Mouse (Mus musculus): ENCODE results near the gene 4930522H14Rik. TPM values are rescaled to one million over a fixed set of nuclear protein-coding genes. Genes with fewer than 3 reads are reported as not detected.
A peak's percentile ranks its signal among the peaks of the same experiment; 100 is the strongest.

Gene 4930522H14Rik
- polyA plus RNA-seq, 1 experiment from 2014 or later = not detected

DNA sequence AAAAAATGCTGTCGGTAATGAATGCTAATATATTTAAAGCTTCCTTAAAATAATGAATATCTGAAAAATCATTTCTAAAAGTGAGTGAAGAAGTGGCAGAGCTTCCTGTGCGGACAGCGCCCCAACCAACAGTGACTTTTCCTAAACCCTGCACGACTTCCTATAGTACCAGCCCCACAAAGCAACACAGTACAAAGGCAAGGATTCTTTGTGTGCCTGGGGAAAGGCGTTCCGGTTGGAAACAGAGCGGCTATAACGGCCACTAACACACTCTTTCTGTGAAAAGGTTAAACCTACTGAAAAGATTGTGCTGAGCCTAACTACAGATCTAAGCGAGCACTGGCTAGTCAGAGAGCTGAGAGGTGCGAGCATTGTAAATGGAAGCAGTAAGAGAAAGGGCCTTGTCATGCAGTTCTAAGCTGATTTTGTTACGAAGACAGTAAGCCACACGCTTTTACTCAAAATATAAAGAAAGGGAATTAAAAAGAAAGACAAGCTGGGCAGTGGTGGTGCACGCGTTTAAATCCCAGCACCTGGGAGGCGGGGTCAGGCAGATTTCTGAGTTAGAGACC is 766 bp downstream of the 4930522H14Rik start:
- Histone ChIP-seq H3K27ac (no peak overlapping the region), H3K9me3 (no peaks in the 10 kb centered on the region), H3K36me3 (replicated peaks) (no peaks in the 10 kb centered on the region), H3K4me1 (no peaks in the 10 kb centered on the region), H3K9ac (no peak overlapping the region), H3K4me2 (peak overlapping the region; percentile 21), H3K4me3 (no peak overlapping the region), H3K27me3 (replicated peaks) (no peaks in the 10 kb centered on the region)
- no peak for ATAC-seq (replicated peaks)
- WGBS = 21% methylated on average over 15 of the region's 15 CpGs

DNA sequence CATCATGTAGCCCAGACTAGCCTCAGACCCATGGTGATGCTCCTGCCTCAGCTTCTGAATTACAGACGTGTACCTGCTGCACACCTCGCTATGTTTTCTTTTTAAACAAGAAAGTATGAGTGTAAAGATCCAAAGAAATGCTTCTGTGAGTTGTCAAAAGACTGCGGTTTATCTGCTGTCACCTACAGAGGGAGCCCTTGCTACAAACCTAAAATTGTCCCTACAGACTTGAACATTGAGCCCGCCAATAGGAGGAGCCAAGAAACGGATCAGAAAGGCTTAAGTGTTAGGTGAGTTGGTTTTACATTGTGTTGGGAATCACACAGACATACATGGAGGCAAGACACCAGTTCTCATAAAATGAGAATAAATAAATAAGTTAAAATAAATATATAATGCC is 26.2 kb downstream of the 4930522H14Rik start:
- H3K4me1 ChIP-seq = no peaks in the 10 kb centered on the region
- H3K9me3 ChIP-seq = no peaks in the 10 kb centered on the region
- 8% methylated on average over 5 of the region's 5 CpGs for WGBS
- no peaks in the 10 kb centered on the region for H3K36me3 ChIP-seq (replicated peaks)
- no peak for ATAC-seq (replicated peaks)
- no peak overlapping the region for H3K9ac ChIP-seq
- no peak overlapping the region for H3K27ac ChIP-seq
- no peak overlapping the region for H3K4me3 ChIP-seq
- H3K4me2 ChIP-seq = no peak overlapping the region
- no peaks in the 10 kb centered on the region for H3K27me3 ChIP-seq (replicated peaks)

- ATAC-seq (replicated peaks) = no peak
- Histone ChIP-seq H3K9ac (no peak overlapping the region), H3K4me1 (no peaks in the 10 kb centered on the region), H3K36me3 (replicated peaks) (no peaks in the 10 kb centered on the region), H3K9me3 (no peaks in the 10 kb centered on the region), H3K27me3 (replicated peaks) (no peaks in the 10 kb centered on the region), H3K4me2 (no peak overlapping the region), H3K27ac (no peak overlapping the region), H3K4me3 (no peak overlapping the region)
- 83% methylated on average over 11 of the region's 11 CpGs for WGBS
Observed at GRCm38 (mm10) chr4:109498476-109498875, 32.6 kb downstream of the 4930522H14Rik start.

DNA sequence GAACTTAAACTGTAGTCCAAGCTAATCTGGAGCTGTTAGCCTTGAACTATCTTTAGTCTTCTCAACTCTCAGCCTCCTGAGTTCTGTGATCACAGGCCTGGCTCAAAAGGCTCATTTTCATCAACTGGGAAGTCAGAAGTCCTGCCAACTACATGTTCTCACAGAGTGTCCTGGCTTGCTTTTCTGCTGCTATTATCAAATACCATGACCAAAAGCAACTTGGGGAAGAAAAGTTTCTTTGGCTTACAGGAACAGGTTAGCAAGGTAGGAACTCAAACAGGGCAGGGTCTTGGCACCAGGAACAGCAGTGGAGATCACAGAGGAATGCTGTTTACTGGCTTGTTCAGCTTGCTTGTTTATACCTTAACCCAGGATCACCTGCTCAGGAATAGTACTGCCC is 37.5 kb downstream of the 4930522H14Rik start:
- Histone ChIP-seq H3K27me3 (replicated peaks) (no peaks in the 10 kb centered on the region), H3K36me3 (replicated peaks) (no peaks in the 10 kb centered on the region), H3K27ac (no peak overlapping the region), H3K4me3 (no peak overlapping the region), H3K9ac (no peak overlapping the region), H3K4me1 (no peaks in the 10 kb centered on the region), H3K9me3 (no peaks in the 10 kb centered on the region), H3K4me2 (no peak overlapping the region)
- no peak for ATAC-seq (replicated peaks)

GRCm38 (mm10) chr4:109488812-109489211 is 42.3 kb downstream of the 4930522H14Rik start:
- no peak overlapping the region for H3K4me2 ChIP-seq
- H3K9ac ChIP-seq = no peak overlapping the region
- H3K36me3 ChIP-seq (replicated peaks) = no peaks in the 10 kb centered on the region
- H3K27me3 ChIP-seq (replicated peaks) = no peaks in the 10 kb centered on the region
- H3K9me3 ChIP-seq = no peaks in the 10 kb centered on the region
- no peaks in the 10 kb centered on the region for H3K4me1 ChIP-seq
- no peak for ATAC-seq (replicated peaks)
- H3K27ac ChIP-seq = no peak overlapping the region
- 95% methylated on average over 1 of the region's 1 CpGs for WGBS
- H3K4me3 ChIP-seq = no peak overlapping the region

GRCm38 (mm10) chr4:109484621-109485020 is 46.5 kb downstream of the 4930522H14Rik start, which contains the start of gene Rnf11:
TSS of gene Rnf11 (minus strand) at chr4:109484728.
- no peaks in the 10 kb centered on the region for H3K9me3 ChIP-seq
- no peak within 1 kb of the TSS for H3K4me2 ChIP-seq
- no peak for ATAC-seq (replicated peaks)
- no peaks in the 10 kb centered on the region for H3K27me3 ChIP-seq (replicated peaks)
- 92% methylated on average over 3 of the region's 3 CpGs for WGBS
- H3K4me3 ChIP-seq = no peak within 1 kb of the TSS
- H3K9ac ChIP-seq = no peak within 1 kb of the TSS
- H3K27ac ChIP-seq = no peak within 1 kb of the TSS
- H3K4me1 ChIP-seq = no peaks in the 10 kb centered on the region
- H3K36me3 ChIP-seq (replicated peaks) = no peaks in the 10 kb centered on the region

- Histone ChIP-seq H3K27me3 (replicated peaks) (no peaks in the 10 kb centered on the region), H3K4me1 (no peaks in the 10 kb centered on the region), H3K9me3 (no peaks in the 10 kb centered on the region), H3K9ac (no peak overlapping the region), H3K36me3 (replicated peaks) (no peaks in the 10 kb centered on the region), H3K4me3 (no peak overlapping the region), H3K4me2 (no peak overlapping the region), H3K27ac (no peak overlapping the region)
- no peak for ATAC-seq (replicated peaks)
- WGBS = 100% methylated on average over 1 of the region's 1 CpGs
Observed at GRCm38 (mm10) chr4:109482701-109483100, 48.4 kb downstream of the 4930522H14Rik start.

DNA sequence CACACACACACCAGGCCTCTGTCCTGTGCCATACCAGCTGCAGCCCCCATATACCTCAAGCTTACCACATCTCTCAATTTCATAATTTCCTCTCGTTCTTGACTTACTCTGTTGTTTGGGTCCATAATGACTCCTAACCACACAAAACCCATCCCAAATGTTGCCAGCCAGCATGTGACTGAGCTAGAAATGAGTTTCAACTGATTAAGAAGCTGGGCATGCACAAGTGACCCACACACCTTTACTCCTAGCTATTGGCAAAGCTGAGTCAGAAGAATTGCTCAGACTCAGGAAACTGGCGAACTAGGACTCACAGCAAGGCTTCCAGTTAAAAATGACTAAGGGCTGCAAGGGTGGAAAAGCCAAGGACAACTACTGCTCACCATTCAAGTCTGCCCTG is 49.7 kb downstream of the 4930522H14Rik start:
- H3K9ac ChIP-seq = no peak overlapping the region
- H3K9me3 ChIP-seq = no peaks in the 10 kb centered on the region
- H3K27ac ChIP-seq = no peak overlapping the region
- no peak overlapping the region for H3K4me3 ChIP-seq
- H3K27me3 ChIP-seq (replicated peaks) = no peaks in the 10 kb centered on the region
- ATAC-seq (replicated peaks) = no peak
- no peaks in the 10 kb centered on the region for H3K36me3 ChIP-seq (replicated peaks)
- 78% methylated on average over 2 of the region's 2 CpGs for WGBS
- no peak overlapping the region for H3K4me2 ChIP-seq
- no peaks in the 10 kb centered on the region for H3K4me1 ChIP-seq

DNA sequence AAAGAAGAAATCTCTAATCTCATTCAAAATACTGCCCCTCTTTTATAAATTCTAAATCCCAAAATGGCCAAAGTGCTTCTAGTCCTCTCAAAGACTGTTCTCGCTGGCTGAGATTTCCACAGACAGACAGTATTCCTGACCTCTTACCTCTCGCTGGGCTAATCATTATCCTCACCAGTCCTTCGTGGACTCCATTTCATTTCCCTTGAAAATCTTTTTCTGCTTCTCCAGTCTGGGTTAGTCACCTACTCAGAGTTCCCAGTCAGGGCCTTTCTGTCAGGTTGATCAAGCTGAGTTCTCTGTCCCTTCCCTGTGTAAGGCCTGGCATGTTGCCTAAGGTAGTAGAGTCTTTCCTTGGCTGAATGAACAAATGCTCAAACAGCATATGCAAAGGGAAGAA is 53.6 kb downstream of the 4930522H14Rik start:
- WGBS = 87% methylated on average over 3 of the region's 3 CpGs
- Histone ChIP-seq H3K27me3 (replicated peaks) (no peaks in the 10 kb centered on the region), H3K9me3 (no peaks in the 10 kb centered on the region), H3K4me1 (peaks cover 19% of the 10 kb centered on the region), H3K4me2 (no peak overlapping the region), H3K36me3 (replicated peaks) (no peaks in the 10 kb centered on the region), H3K4me3 (no peak overlapping the region), H3K27ac (no peak overlapping the region), H3K9ac (no peak overlapping the region)
- no peak for ATAC-seq (replicated peaks)

- H3K27me3 ChIP-seq (replicated peaks) = no peaks in the 10 kb centered on the region
- H3K9ac ChIP-seq = peak overlapping the region; percentile 98
- no peaks in the 10 kb centered on the region for H3K9me3 ChIP-seq
- under 1% methylated on average over 38 of the region's 39 CpGs for WGBS
- peak overlapping the region; percentile 97 for H3K4me3 ChIP-seq
- H3K4me2 ChIP-seq = peak overlapping the region; percentile 64
- no peaks in the 10 kb centered on the region for H3K36me3 ChIP-seq (replicated peaks)
- peak; percentile 100 for ATAC-seq (replicated peaks)
- peaks cover 26% of the 10 kb centered on the region for H3K4me1 ChIP-seq
- peak overlapping the region; percentile 95 for H3K27ac ChIP-seq
Observed at GRCm38 (mm10) chr4:109476554-109477014, 54.5 kb downstream of the 4930522H14Rik start.

GRCm38 (mm10) chr4:109475577-109476553 is 55.2 kb downstream of the 4930522H14Rik start:
- H3K4me1 ChIP-seq = peaks cover 28% of the 10 kb centered on the region
- under 1% methylated on average over 57 of the region's 68 CpGs for WGBS
- peak; percentile 78 for ATAC-seq (replicated peaks)
- H3K36me3 ChIP-seq (replicated peaks) = no peaks in the 10 kb centered on the region
- H3K4me3 ChIP-seq = peak overlapping the region; percentile 97
- no peaks in the 10 kb centered on the region for H3K27me3 ChIP-seq (replicated peaks)
- H3K27ac ChIP-seq = peak overlapping the region; percentile 95
- H3K9me3 ChIP-seq = no peaks in the 10 kb centered on the region
- peak overlapping the region; percentile 64 for H3K4me2 ChIP-seq
- H3K9ac ChIP-seq = peak overlapping the region; percentile 98

DNA sequence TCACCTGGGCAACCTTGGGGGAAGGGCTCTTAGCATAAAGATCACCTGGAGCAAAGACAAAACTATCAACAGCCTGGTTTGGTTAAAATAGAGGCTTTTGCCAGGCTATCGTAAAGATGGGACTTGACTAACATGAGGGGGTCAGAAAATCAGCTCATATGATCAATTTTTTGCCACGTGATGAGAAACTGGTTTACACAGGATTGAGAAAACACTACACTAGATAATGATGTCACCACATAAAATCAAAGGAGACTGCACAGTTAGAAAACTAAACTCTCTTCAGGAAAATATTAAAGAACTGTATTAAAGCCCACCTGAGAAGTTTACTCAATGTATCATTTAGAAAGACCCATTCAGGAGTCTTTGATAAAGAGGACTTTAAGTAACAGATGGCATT is 56.0 kb downstream of the 4930522H14Rik start:
- 45% methylated on average over 2 of the region's 2 CpGs for WGBS
- Histone ChIP-seq H3K27ac (no peak overlapping the region), H3K4me1 (peaks cover 28% of the 10 kb centered on the region), H3K4me3 (peak overlapping the region; percentile 97), H3K27me3 (replicated peaks) (no peaks in the 10 kb centered on the region), H3K36me3 (replicated peaks) (no peaks in the 10 kb centered on the region), H3K9ac (peak overlapping the region; percentile 2; the same call in 1 of the 2 replicates), H3K4me2 (peak overlapping the region; percentile 64), H3K9me3 (no peaks in the 10 kb centered on the region)
- no peak for ATAC-seq (replicated peaks)

All from midbrain, embryonic 15.5 days (tissue).